Mouse (Mus musculus): ENCODE measurements around the gene Fmnl3. TPM values are rescaled to one million over a fixed set of nuclear protein-coding genes. Genes with fewer than 3 reads are reported as not detected.
A peak's percentile ranks its signal among the peaks of the same experiment; 100 is the strongest.

The Fmnl3 gene
- total RNA-seq (2014; fragmentation: Nextera tagmentation) = 4.8 TPM in 1 of 2 replicates, not detected in the other
- total RNA-seq (2017) = 0.11 and 0.46 TPM in 2 replicates
- 0.07 and 0.08 TPM in 2 replicates for polyA plus RNA-seq (2012)

- no peaks in the 10 kb centered on the region for H3K9me3 ChIP-seq (replicated peaks)
- H3K36me3 ChIP-seq (replicated peaks) = no peaks in the 10 kb centered on the region
- DNase-seq (ENCODE audit: low spot score) = no peak
- peaks cover 4% of the 10 kb centered on the region; the same call in 1 of the 2 replicates for H3K27me3 ChIP-seq (ENCODE audit: insufficient read depth, low read length)
- H3K4me1 ChIP-seq (ENCODE audit: insufficient read depth, low read depth, low read length) = no peaks in the 10 kb centered on the region
- TF ChIP-seq GATA1 (IDR thresholded peaks at IDR 0.05; ENCODE audit: borderline replicate concordance, low read length) (no peak), TAL1 (conservative IDR thresholded peaks at IDR 0.05; ENCODE audit: low read depth, low read length) (no peak), POLR2AphosphoS5 (IDR thresholded peaks at IDR 0.05; ENCODE audit: insufficient replicate concordance, low read depth, low read length) (no peak), CTCF (IDR thresholded peaks at IDR 0.05; ENCODE audit: low read depth, low read length) (no peak), GATA2 (IDR thresholded peaks at IDR 0.05; ENCODE audit: borderline replicate concordance, low read depth, low read length) (no peak)
- H3K4me3 ChIP-seq (ENCODE audit: low read depth, low read length) = no peak within 1 kb of the TSS
- ATAC-seq (ENCODE audit: extremely low read depth, insufficient number of reproducible peaks, low FRiP score, poor library complexity, severe bottlenecking) = no peak
Measured at GRCm38 (mm10) chr15:99370259-99370691, at the start of gene Fmnl3. Gene Fmnl3 (minus strand): TSS chr15:99370482.

- H3K4me3 ChIP-seq (ENCODE audit: low read depth, low read length) = no peak overlapping the region
- ATAC-seq (ENCODE audit: extremely low read depth, insufficient number of reproducible peaks, low FRiP score, poor library complexity, severe bottlenecking) = no peak
- H3K27me3 ChIP-seq (ENCODE audit: insufficient read depth, low read length) = no peaks in the 10 kb centered on the region
- no peak for DNase-seq (ENCODE audit: low spot score)
- H3K4me1 ChIP-seq (ENCODE audit: insufficient read depth, low read depth, low read length) = peaks cover 10% of the 10 kb centered on the region
- H3K9me3 ChIP-seq (replicated peaks) = no peaks in the 10 kb centered on the region
- TF ChIP-seq GATA1 (IDR thresholded peaks at IDR 0.05; ENCODE audit: borderline replicate concordance, low read length) = no peak
- no peak for TF ChIP-seq POLR2AphosphoS5 (IDR thresholded peaks at IDR 0.05; ENCODE audit: insufficient replicate concordance, low read depth, low read length)
- TF ChIP-seq GATA2 (IDR thresholded peaks at IDR 0.05; ENCODE audit: borderline replicate concordance, low read depth, low read length) = no peak
- no peak for TF ChIP-seq TAL1 (conservative IDR thresholded peaks at IDR 0.05; ENCODE audit: low read depth, low read length)
- no peak for TF ChIP-seq CTCF (IDR thresholded peaks at IDR 0.05; ENCODE audit: low read depth, low read length)
- H3K36me3 ChIP-seq (replicated peaks) = peaks cover 5% of the 10 kb centered on the region
Measured at GRCm38 (mm10) chr15:99417692-99418271, 47.5 kb upstream of the Fmnl3 start.

- Histone ChIP-seq H3K4me3 (ENCODE audit: low read depth, low read length) (no peak overlapping the region), H3K9me3 (replicated peaks) (no peaks in the 10 kb centered on the region), H3K4me1 (ENCODE audit: insufficient read depth, low read depth, low read length) (peaks cover 10% of the 10 kb centered on the region), H3K27me3 (ENCODE audit: insufficient read depth, low read length) (no peaks in the 10 kb centered on the region), H3K36me3 (replicated peaks) (peaks cover under 1% of the 10 kb centered on the region)
- no peak for DNase-seq (ENCODE audit: low spot score)
- TF ChIP-seq GATA2 (IDR thresholded peaks at IDR 0.05; ENCODE audit: borderline replicate concordance, low read depth, low read length) (no peak), TAL1 (conservative IDR thresholded peaks at IDR 0.05; ENCODE audit: low read depth, low read length) (no peak), GATA1 (IDR thresholded peaks at IDR 0.05; ENCODE audit: borderline replicate concordance, low read length) (no peak), CTCF (IDR thresholded peaks at IDR 0.05; ENCODE audit: low read depth, low read length) (no peak), POLR2AphosphoS5 (IDR thresholded peaks at IDR 0.05; ENCODE audit: insufficient replicate concordance, low read depth, low read length) (no peak)
- ATAC-seq (ENCODE audit: extremely low read depth, insufficient number of reproducible peaks, low FRiP score, poor library complexity, severe bottlenecking) = no peak
Measured at GRCm38 (mm10) chr15:99416957-99417356, 46.7 kb upstream of the Fmnl3 start.

GRCm38 (mm10) chr15:99416348-99416882, 46.1 kb upstream of the Fmnl3 start:
- H3K4me1 ChIP-seq (ENCODE audit: insufficient read depth, low read depth, low read length) = peaks cover 10% of the 10 kb centered on the region
- peaks cover 6% of the 10 kb centered on the region for H3K36me3 ChIP-seq (replicated peaks)
- H3K9me3 ChIP-seq (replicated peaks) = no peaks in the 10 kb centered on the region
- peak; percentile 57 for DNase-seq (ENCODE audit: low spot score)
- TF ChIP-seq GATA1 (IDR thresholded peaks at IDR 0.05; ENCODE audit: borderline replicate concordance, low read length) (no peak), CTCF (IDR thresholded peaks at IDR 0.05; ENCODE audit: low read depth, low read length) (peak; percentile 96)
- H3K27me3 ChIP-seq (ENCODE audit: insufficient read depth, low read length) = no peaks in the 10 kb centered on the region
- no peak overlapping the region for H3K4me3 ChIP-seq (ENCODE audit: low read depth, low read length)
- peak; percentile 34; the same call in 1 of the 2 replicates for ATAC-seq (ENCODE audit: extremely low read depth, insufficient number of reproducible peaks, low FRiP score, poor library complexity, severe bottlenecking)

GRCm38 (mm10) chr15:99415793-99416192, 45.5 kb upstream of the Fmnl3 start:
- Histone ChIP-seq H3K4me3 (ENCODE audit: low read depth, low read length) (no peak overlapping the region), H3K27me3 (ENCODE audit: insufficient read depth, low read length) (no peaks in the 10 kb centered on the region), H3K4me1 (ENCODE audit: insufficient read depth, low read depth, low read length) (peaks cover 10% of the 10 kb centered on the region), H3K36me3 (replicated peaks) (peaks cover 12% of the 10 kb centered on the region), H3K9me3 (replicated peaks) (no peaks in the 10 kb centered on the region)
- TF ChIP-seq CTCF (IDR thresholded peaks at IDR 0.05; ENCODE audit: low read depth, low read length) = peak; percentile 29
- no peak for TF ChIP-seq GATA1 (IDR thresholded peaks at IDR 0.05; ENCODE audit: borderline replicate concordance, low read length)
- no peak for TF ChIP-seq GATA2 (IDR thresholded peaks at IDR 0.05; ENCODE audit: borderline replicate concordance, low read depth, low read length)
- no peak for TF ChIP-seq TAL1 (conservative IDR thresholded peaks at IDR 0.05; ENCODE audit: low read depth, low read length)
- TF ChIP-seq POLR2AphosphoS5 (IDR thresholded peaks at IDR 0.05; ENCODE audit: insufficient replicate concordance, low read depth, low read length) = no peak
- ATAC-seq (ENCODE audit: extremely low read depth, insufficient number of reproducible peaks, low FRiP score, poor library complexity, severe bottlenecking) (no peak), DNase-seq (ENCODE audit: low spot score) (no peak)

GRCm38 (mm10) chr15:99411747-99412146, 41.5 kb upstream of the Fmnl3 start:
- TF ChIP-seq POLR2AphosphoS5 (IDR thresholded peaks at IDR 0.05; ENCODE audit: insufficient replicate concordance, low read depth, low read length) (no peak), CTCF (IDR thresholded peaks at IDR 0.05; ENCODE audit: low read depth, low read length) (no peak), GATA1 (IDR thresholded peaks at IDR 0.05; ENCODE audit: borderline replicate concordance, low read length) (no peak), TAL1 (conservative IDR thresholded peaks at IDR 0.05; ENCODE audit: low read depth, low read length) (no peak), GATA2 (IDR thresholded peaks at IDR 0.05; ENCODE audit: borderline replicate concordance, low read depth, low read length) (no peak)
- Histone ChIP-seq H3K27me3 (ENCODE audit: insufficient read depth, low read length) (no peaks in the 10 kb centered on the region), H3K9me3 (replicated peaks) (no peaks in the 10 kb centered on the region), H3K36me3 (replicated peaks) (peaks cover 52% of the 10 kb centered on the region), H3K4me3 (ENCODE audit: low read depth, low read length) (no peak overlapping the region), H3K4me1 (ENCODE audit: insufficient read depth, low read depth, low read length) (peaks cover 10% of the 10 kb centered on the region)
- DNase-seq (ENCODE audit: low spot score) = no peak
- no peak for ATAC-seq (ENCODE audit: extremely low read depth, insufficient number of reproducible peaks, low FRiP score, poor library complexity, severe bottlenecking)
